ENCODE assay signal across 8 mouse cellular contexts in genomic region chr9:107297658-107298057, GRCm38 (mm10). TPM values are rescaled to one million over a fixed set of nuclear protein-coding genes. Genes with fewer than 3 reads are reported as not detected.
A peak's percentile ranks its signal among the peaks of the same experiment; 100 is the strongest.
DNase-seq lines count a peak whose midpoint lies in the region; ATAC-seq lines count a peak whose summit lies in the region.

No protein-coding gene starts in this region.

- WGBS in embryonic facial prominence, embryonic 11.5 days, result 80% methylated on average over 4 of the region's 4 CpGs
- 84% methylated on average over 4 of the region's 4 CpGs for WGBS in intestine, embryonic 14.5 days
- WGBS in midbrain, embryonic 15.5 days, result 91% methylated on average over 4 of the region's 4 CpGs

- no peak overlapping the region; the same call in 1 of the 2 replicates for H3K9ac ChIP-seq in embryonic facial prominence, embryonic 11.5 days (replicated peaks; ENCODE audit: low read length)
- no peak overlapping the region; the same call in 1 of the 2 replicates for H3K9ac ChIP-seq in intestine, embryonic 14.5 days (ENCODE audit: low read length)
- no peak overlapping the region for H3K9ac ChIP-seq in midbrain, embryonic 15.5 days

- H3K4me1 ChIP-seq in embryonic facial prominence, embryonic 11.5 days (ENCODE audit: control insufficient read depth, insufficient read depth, low read length), result no peaks in the 10 kb centered on the region
- peaks cover 19% of the 10 kb centered on the region for H3K4me1 ChIP-seq in intestine, embryonic 14.5 days (replicated peaks; ENCODE audit: control insufficient read depth, insufficient read depth, low read length)
- peaks cover 22% of the 10 kb centered on the region for H3K4me1 ChIP-seq in midbrain, embryonic 15.5 days

- H3K4me2 ChIP-seq in embryonic facial prominence, embryonic 11.5 days (ENCODE audit: low read depth, low read length), result peak overlapping the region; percentile 5; the same call in 1 of the 2 replicates
- H3K4me2 ChIP-seq in intestine, embryonic 14.5 days (ENCODE audit: low read length), result peak overlapping the region; percentile 70
- peak overlapping the region; percentile 97 for H3K4me2 ChIP-seq in midbrain, embryonic 15.5 days

- no peaks in the 10 kb centered on the region for H3K9me3 ChIP-seq in embryonic facial prominence, embryonic 11.5 days (replicated peaks; ENCODE audit: control insufficient read depth, low read length)
- no peaks in the 10 kb centered on the region for H3K9me3 ChIP-seq in intestine, embryonic 14.5 days (ENCODE audit: control insufficient read depth, low read length)
- no peaks in the 10 kb centered on the region for H3K9me3 ChIP-seq in midbrain, embryonic 15.5 days

- H3K27ac ChIP-seq in embryonic facial prominence, embryonic 11.5 days (replicated peaks; ENCODE audit: low read depth, low read length), result no peak overlapping the region
- H3K27ac ChIP-seq in intestine, embryonic 14.5 days (ENCODE audit: low read depth), result no peak overlapping the region
- no peak overlapping the region for H3K27ac ChIP-seq in midbrain, embryonic 15.5 days

- 0 out of 2 replicates have a peak, but pooled peaks cover 2% of the 10 kb centered on the region for H3K27me3 ChIP-seq in embryonic facial prominence, embryonic 11.5 days (ENCODE audit: control insufficient read depth, insufficient read depth, low read length)
- 0 out of 2 replicates have a peak, but pooled peaks cover 5% of the 10 kb centered on the region for H3K27me3 ChIP-seq in intestine, embryonic 14.5 days (replicated peaks; ENCODE audit: control insufficient read depth, insufficient read depth, low read length)
- no peaks in the 10 kb centered on the region; the same call in 1 of the 2 replicates for H3K27me3 ChIP-seq in midbrain, embryonic 15.5 days (replicated peaks)

- DNase-seq in kidney, adult 9 months, result peak; percentile 38
- DNase-seq in kidney, adult 8-10 months, result no peak
- DNase-seq in embryonic facial prominence, embryonic 11.5 days (ENCODE audit: low spot score), result no peak
- DNase-seq in intestine, embryonic 14.5 days (ENCODE audit: low spot score), result no peak
- DNase-seq in frontal cortex, postnatal 14 days (ENCODE audit: low spot score in 2 of 2), result no peak
- no peak for DNase-seq in gastrocnemius, adult 18-20 months (ENCODE audit: low spot score)
- no peak for DNase-seq in thymus, postnatal 0 days (ENCODE audit: low spot score)

- ATAC-seq in embryonic facial prominence, embryonic 11.5 days (replicated peaks; ENCODE audit: insufficient number of reproducible peaks, low FRiP score, low TSS enrichment, low read depth), result no peak
- no peak for ATAC-seq in intestine, embryonic 14.5 days (replicated peaks; ENCODE audit: low FRiP score, low TSS enrichment, low read depth)
- ATAC-seq in midbrain, embryonic 15.5 days (replicated peaks), result no peak

- no peaks in the 10 kb centered on the region for H3K36me3 ChIP-seq in embryonic facial prominence, embryonic 11.5 days (replicated peaks; ENCODE audit: control insufficient read depth, insufficient read depth, low read depth, low read length)
- peaks cover 23% of the 10 kb centered on the region for H3K36me3 ChIP-seq in intestine, embryonic 14.5 days (ENCODE audit: control insufficient read depth, insufficient read depth, low read length)
- no peaks in the 10 kb centered on the region for H3K36me3 ChIP-seq in midbrain, embryonic 15.5 days (replicated peaks)

- H3K4me3 ChIP-seq in embryonic facial prominence, embryonic 11.5 days (ENCODE audit: low read depth, low read length), result peak overlapping the region; percentile 53
- peak overlapping the region; percentile 64 for H3K4me3 ChIP-seq in intestine, embryonic 14.5 days (ENCODE audit: low read depth, low read length)
- peak overlapping the region; percentile 72 for H3K4me3 ChIP-seq in midbrain, embryonic 15.5 days

RNA-seq across cellular contexts. Expression of gene Cish, which starts 1.8 kb away (rescaled TPM):
- polyA plus RNA-seq in embryonic facial prominence, embryonic 11.5 days (2014; fragmentation: Nextera tagmentation; extraction: Ambion mirVana), result 3.4 and 3.7 TPM in 2 replicates
- 8.9 and 9.6 TPM in 2 replicates for polyA plus RNA-seq in intestine, embryonic 14.5 days (2014; fragmentation: Nextera tagmentation; extraction: Ambion mirVana)
- polyA plus RNA-seq in midbrain, embryonic 15.5 days (2015; fragmentation: Nextera tagmentation; extraction: Ambion mirVana), result 7.2 and 7.4 TPM in 2 replicates
- 1 to 10 TPM; 6.0 to 6.6 TPM for total RNA-seq in gastrocnemius, adult 18-20 months (2021)
- 12.9 and 20.3 TPM in 2 replicates for polyA plus RNA-seq in thymus, postnatal 0 days (2015; fragmentation: Nextera tagmentation; extraction: Ambion mirVana)

RNA-seq across cellular contexts. Expression of gene Mapkapk3, which starts 8.0 kb away (rescaled TPM):
- polyA plus RNA-seq in embryonic facial prominence, embryonic 11.5 days (2014; fragmentation: Nextera tagmentation; extraction: Ambion mirVana), result 3.7 and 4.1 TPM in 2 replicates
- polyA plus RNA-seq in intestine, embryonic 14.5 days (2014; fragmentation: Nextera tagmentation; extraction: Ambion mirVana), result 21.2 and 23.2 TPM in 2 replicates
- 2.2 TPM in 2 replicates for polyA plus RNA-seq in midbrain, embryonic 15.5 days (2015; fragmentation: Nextera tagmentation; extraction: Ambion mirVana)
- total RNA-seq in gastrocnemius, adult 18-20 months (2021), result 10 to 100 TPM; 33.6 to 34.8 TPM
- polyA plus RNA-seq in thymus, postnatal 0 days (2015; fragmentation: Nextera tagmentation; extraction: Ambion mirVana), result 21.9 and 22.5 TPM in 2 replicates

RNA-seq across cellular contexts. Expression of gene Hemk1, which starts 40.5 kb away (rescaled TPM):
- 8.2 and 11.0 TPM in 2 replicates for polyA plus RNA-seq in embryonic facial prominence, embryonic 11.5 days (2014; fragmentation: Nextera tagmentation; extraction: Ambion mirVana)
- 10.4 and 12.8 TPM in 2 replicates for polyA plus RNA-seq in intestine, embryonic 14.5 days (2014; fragmentation: Nextera tagmentation; extraction: Ambion mirVana)
- 20.1 and 21.1 TPM in 2 replicates for polyA plus RNA-seq in midbrain, embryonic 15.5 days (2015; fragmentation: Nextera tagmentation; extraction: Ambion mirVana)
- total RNA-seq in gastrocnemius, adult 18-20 months (2021), result 10 to 100 TPM; 11.8 to 13.3 TPM
- 5.7 and 6.2 TPM in 2 replicates for polyA plus RNA-seq in thymus, postnatal 0 days (2015; fragmentation: Nextera tagmentation; extraction: Ambion mirVana)

RNA-seq across cellular contexts. Expression of gene 6430571L13Rik, which starts 42.7 kb away (rescaled TPM):
- polyA plus RNA-seq in embryonic facial prominence, embryonic 11.5 days (2014; fragmentation: Nextera tagmentation; extraction: Ambion mirVana), result 0.70 and 0.72 TPM in 2 replicates
- polyA plus RNA-seq in intestine, embryonic 14.5 days (2014; fragmentation: Nextera tagmentation; extraction: Ambion mirVana), result 0.28 and 0.31 TPM in 2 replicates
- 9.7 TPM in 2 replicates for polyA plus RNA-seq in midbrain, embryonic 15.5 days (2015; fragmentation: Nextera tagmentation; extraction: Ambion mirVana)
- total RNA-seq in gastrocnemius, adult 18-20 months (2021), result 10 to 100 TPM; 31.8 to 32.2 TPM
- 0.42 and 0.51 TPM in 2 replicates for polyA plus RNA-seq in thymus, postnatal 0 days (2015; fragmentation: Nextera tagmentation; extraction: Ambion mirVana)

Comparison
In these comparisons a context has a peak if more than half of its experiments do, and no peak if none do; other contexts are left out.
1. H3K4me2 ChIP-seq: peak in every context shown above with its lines; median percentile 97 in midbrain, embryonic 15.5 days; 70 in intestine, embryonic 14.5 days; 5 in embryonic facial prominence, embryonic 11.5 days.